Mouse (Mus musculus): ENCODE results near the gene Prpf6. TPM values are rescaled to one million over a fixed set of nuclear protein-coding genes. Genes with fewer than 3 reads are reported as not detected.

Gene Prpf6
- polyA plus RNA-seq, 1 experiment from 2014 or later = 32.3 TPM

DNA sequence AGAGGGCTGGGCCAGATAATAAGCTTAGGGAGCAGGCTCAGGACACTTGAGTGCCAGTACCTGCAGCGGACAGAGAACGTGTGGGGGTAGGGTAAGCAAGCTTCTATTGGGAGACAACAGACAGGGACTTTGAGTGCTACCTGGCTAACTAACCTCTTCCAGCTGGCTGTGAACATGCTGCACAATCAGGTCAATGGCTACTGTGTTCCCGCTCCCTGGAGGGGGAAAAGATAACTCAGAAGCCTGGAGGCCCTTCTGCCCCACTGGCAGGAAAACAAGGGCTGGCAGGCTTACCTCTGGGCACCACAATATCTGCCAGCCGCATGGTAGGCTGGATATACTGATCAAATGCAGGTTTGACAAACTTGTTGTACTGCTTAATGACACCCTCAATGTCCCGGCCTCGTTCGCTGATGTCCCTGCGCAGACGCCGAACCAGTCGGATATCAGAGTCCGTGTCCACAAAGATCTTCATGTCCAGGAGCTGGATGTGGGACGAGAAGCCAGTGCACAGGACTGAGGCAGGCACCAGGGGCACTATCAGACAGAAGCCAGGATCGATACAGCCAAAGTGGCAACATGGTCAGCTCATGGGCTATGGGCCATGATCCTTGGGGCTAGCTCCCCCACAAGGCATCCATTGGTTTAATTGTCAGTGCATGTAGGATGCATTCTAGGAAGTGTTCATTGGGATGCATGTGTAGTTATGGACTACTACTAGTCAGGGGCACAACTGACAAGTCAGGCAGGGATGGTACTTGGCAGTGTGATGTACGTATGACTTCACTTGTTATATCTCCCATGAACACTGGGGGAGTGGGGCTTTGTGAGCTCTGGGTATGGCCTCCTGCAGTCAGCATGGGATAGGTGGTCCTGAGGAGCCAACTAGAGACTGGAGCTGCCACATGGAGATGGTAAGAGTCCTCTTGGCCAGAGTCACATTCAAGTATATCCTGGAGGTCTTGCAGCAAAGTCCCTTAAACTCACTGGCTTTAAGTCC lies 18.4 kb upstream of the Prpf6 start:
- Histone ChIP-seq H3K4me1 (ENCODE audit: insufficient read depth, low read depth, low read length) (no peaks in the 10 kb centered on the region), H3K27ac (ENCODE audit: low read length) (no peak overlapping the region), H3K4me2 (replicated peaks; ENCODE audit: low read depth, low read length) (no peak overlapping the region), H3K9me3 (ENCODE audit: low read length) (no peaks in the 10 kb centered on the region), H3K9ac (replicated peaks; ENCODE audit: low read depth) (no peak overlapping the region), H3K4me3 (ENCODE audit: low read depth, low read length) (no peak overlapping the region), H3K36me3 (ENCODE audit: insufficient read depth, low read length) (peaks cover 18% of the 10 kb centered on the region; the same call in 1 of the 2 replicates), H3K27me3 (replicated peaks; ENCODE audit: insufficient read depth, low read length) (no peaks in the 10 kb centered on the region)
- no peak for ATAC-seq
- WGBS = 91% methylated on average over 15 of the region's 15 CpGs
- TF ChIP-seq EP300 (IDR thresholded peaks at IDR 0.05) = no peak
- DNase-seq (ENCODE audit: low spot score) = no peak

GRCm38 (mm10) chr2:181573961-181574360 lies 17.7 kb upstream of the Prpf6 start:
- 85% methylated on average over 9 of the region's 9 CpGs for WGBS
- H3K9me3 ChIP-seq (ENCODE audit: low read length) = no peaks in the 10 kb centered on the region
- DNase-seq (ENCODE audit: low spot score) (no peak), ATAC-seq (no peak)
- no peaks in the 10 kb centered on the region for H3K27me3 ChIP-seq (replicated peaks; ENCODE audit: insufficient read depth, low read length)
- H3K4me2 ChIP-seq (replicated peaks; ENCODE audit: low read depth, low read length) = no peak overlapping the region
- H3K27ac ChIP-seq (ENCODE audit: low read length) = no peak overlapping the region
- no peak for TF ChIP-seq CTCF (IDR thresholded peaks at IDR 0.05)
- TF ChIP-seq EP300 (IDR thresholded peaks at IDR 0.05) = no peak
- no peak overlapping the region for H3K9ac ChIP-seq (replicated peaks; ENCODE audit: low read depth)
- no peaks in the 10 kb centered on the region for H3K4me1 ChIP-seq (ENCODE audit: insufficient read depth, low read depth, low read length)
- no peak overlapping the region for H3K4me3 ChIP-seq (ENCODE audit: low read depth, low read length)
- peaks cover 18% of the 10 kb centered on the region; the same call in 1 of the 2 replicates for H3K36me3 ChIP-seq (ENCODE audit: insufficient read depth, low read length)

GRCm38 (mm10) chr2:181574921-181575545 lies 16.6 kb upstream of the Prpf6 start:
- no peaks in the 10 kb centered on the region for H3K9me3 ChIP-seq (ENCODE audit: low read length)
- no peak overlapping the region for H3K9ac ChIP-seq (replicated peaks; ENCODE audit: low read depth)
- H3K4me3 ChIP-seq (ENCODE audit: low read depth, low read length) = no peak overlapping the region
- no peak overlapping the region for H3K4me2 ChIP-seq (replicated peaks; ENCODE audit: low read depth, low read length)
- H3K36me3 ChIP-seq (ENCODE audit: insufficient read depth, low read length) = peaks cover 18% of the 10 kb centered on the region; the same call in 1 of the 2 replicates
- H3K27me3 ChIP-seq (replicated peaks; ENCODE audit: insufficient read depth, low read length) = no peaks in the 10 kb centered on the region
- WGBS = 94% methylated on average over 7 of the region's 7 CpGs
- no peak for TF ChIP-seq CTCF (IDR thresholded peaks at IDR 0.05)
- H3K27ac ChIP-seq (ENCODE audit: low read length) = no peak overlapping the region
- no peak for DNase-seq (ENCODE audit: low spot score)
- peaks cover under 1% of the 10 kb centered on the region; the same call in 1 of the 2 replicates for H3K4me1 ChIP-seq (ENCODE audit: insufficient read depth, low read depth, low read length)
- no peak for ATAC-seq

DNA sequence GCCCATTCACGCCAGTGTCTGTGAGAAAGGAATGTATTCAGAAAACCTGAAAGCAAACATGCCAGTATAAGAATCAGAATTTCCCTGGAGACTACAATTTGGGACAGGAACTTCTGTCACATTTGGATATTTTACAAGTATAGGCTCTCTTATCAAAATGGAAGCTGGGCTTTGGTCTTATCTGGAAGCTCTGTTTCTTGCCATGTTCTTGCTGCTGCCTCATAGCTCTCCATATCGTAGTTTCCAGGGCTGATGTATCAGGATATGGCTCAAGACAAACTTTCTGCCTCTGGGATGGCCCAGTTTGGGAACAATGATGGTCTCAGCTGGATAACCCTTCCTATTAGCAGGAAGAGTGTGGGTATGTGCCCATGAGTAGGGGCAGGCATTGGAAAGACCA lies 15.1 kb upstream of the Prpf6 start:
- no peak for TF ChIP-seq EP300 (IDR thresholded peaks at IDR 0.05)
- TF ChIP-seq CTCF (IDR thresholded peaks at IDR 0.05) = no peak

GRCm38 (mm10) chr2:181577126-181577525 lies 14.5 kb upstream of the Prpf6 start:
- H3K9ac ChIP-seq (replicated peaks; ENCODE audit: low read depth) = no peak overlapping the region
- ATAC-seq (no peak), DNase-seq (ENCODE audit: low spot score) (no peak)

More for the DNA sequence above, 15.1 kb upstream of the Prpf6 start:
- ATAC-seq = no peak
- no peak for DNase-seq (ENCODE audit: low spot score)
- Histone ChIP-seq H3K27ac (ENCODE audit: low read length) (no peak overlapping the region), H3K4me3 (ENCODE audit: low read depth, low read length) (no peak overlapping the region), H3K4me1 (ENCODE audit: insufficient read depth, low read depth, low read length) (peaks cover 9% of the 10 kb centered on the region), H3K27me3 (replicated peaks; ENCODE audit: insufficient read depth, low read length) (no peaks in the 10 kb centered on the region), H3K4me2 (replicated peaks; ENCODE audit: low read depth, low read length) (no peak overlapping the region), H3K9me3 (ENCODE audit: low read length) (no peaks in the 10 kb centered on the region), H3K9ac (replicated peaks; ENCODE audit: low read depth) (no peak overlapping the region), H3K36me3 (ENCODE audit: insufficient read depth, low read length) (peaks cover 18% of the 10 kb centered on the region; the same call in 1 of the 2 replicates)
- 94% methylated on average over 2 of the region's 2 CpGs for WGBS

GRCm38 (mm10) chr2:181577981-181578581 lies 13.6 kb upstream of the Prpf6 start:
- no peaks in the 10 kb centered on the region for H3K9me3 ChIP-seq (ENCODE audit: low read length)
- H3K4me3 ChIP-seq (ENCODE audit: low read depth, low read length) = no peak overlapping the region
- no peaks in the 10 kb centered on the region for H3K27me3 ChIP-seq (replicated peaks; ENCODE audit: insufficient read depth, low read length)
- TF ChIP-seq EP300 (IDR thresholded peaks at IDR 0.05) (no peak), CTCF (IDR thresholded peaks at IDR 0.05) (no peak)
- no peak overlapping the region for H3K4me2 ChIP-seq (replicated peaks; ENCODE audit: low read depth, low read length)
- peaks cover 12% of the 10 kb centered on the region; the same call in 1 of the 2 replicates for H3K36me3 ChIP-seq (ENCODE audit: insufficient read depth, low read length)
- DNase-seq (ENCODE audit: low spot score) = no peak
- peaks cover 9% of the 10 kb centered on the region for H3K4me1 ChIP-seq (ENCODE audit: insufficient read depth, low read depth, low read length)
- WGBS = 70% methylated on average over 7 of the region's 7 CpGs
- no peak overlapping the region for H3K9ac ChIP-seq (replicated peaks; ENCODE audit: low read depth)
- H3K27ac ChIP-seq (ENCODE audit: low read length) = no peak overlapping the region
- no peak for ATAC-seq

More at GRCm38 (mm10) chr2:181577126-181577525, 14.5 kb upstream of the Prpf6 start:
- Histone ChIP-seq H3K36me3 (ENCODE audit: insufficient read depth, low read length) (peaks cover 18% of the 10 kb centered on the region; the same call in 1 of the 2 replicates), H3K27me3 (replicated peaks; ENCODE audit: insufficient read depth, low read length) (no peaks in the 10 kb centered on the region), H3K4me3 (ENCODE audit: low read depth, low read length) (no peak overlapping the region), H3K27ac (ENCODE audit: low read length) (no peak overlapping the region), H3K4me2 (replicated peaks; ENCODE audit: low read depth, low read length) (no peak overlapping the region), H3K9me3 (ENCODE audit: low read length) (no peaks in the 10 kb centered on the region), H3K4me1 (ENCODE audit: insufficient read depth, low read depth, low read length) (peaks cover 9% of the 10 kb centered on the region)
- TF ChIP-seq CTCF (IDR thresholded peaks at IDR 0.05) (no peak), EP300 (IDR thresholded peaks at IDR 0.05) (no peak)
- 74% methylated on average over 2 of the region's 2 CpGs for WGBS

All from lung, postnatal 0 days (tissue).